ENCODE assay signal across 9 mouse cellular contexts in genomic region chr1:78846471-78846870, GRCm38 (mm10). TPM values are rescaled to one million over a fixed set of nuclear protein-coding genes. Genes with fewer than 3 reads are reported as not detected.
A peak's percentile ranks its signal among the peaks of the same experiment; 100 is the strongest.
DNase-seq lines count a peak whose midpoint lies in the region; ATAC-seq and TF ChIP-seq lines count a peak whose summit lies in the region.
"Had no signal": no experiment of that assay in that cellular context is flagged by ENCODE, and none has a peak within 500 bp of the region (broad histone marks: within the 10 kb centered on the region; RNA-seq: fewer than 3 reads in every experiment).

No protein-coding gene starts in this region.

- TF ChIP-seq POLR2A in cortical plate, adult 2 months (IDR thresholded peaks at IDR 0.05; ENCODE audit: extremely low read depth, insufficient read depth, low read length) = no peak

- H3K4me1 ChIP-seq in cortical plate, adult 2 months (ENCODE audit: control insufficient read depth, insufficient read depth, low read length) = no peaks in the 10 kb centered on the region
- no peaks in the 10 kb centered on the region for H3K4me1 ChIP-seq in liver, embryonic 14.5 days (replicated peaks; ENCODE audit: control insufficient read depth in 2 of 2, insufficient read depth in 2 of 2, low read length in 1 of 2)

- peak; percentile 22; the same call in 1 of the 2 replicates for TF ChIP-seq CTCF in cortical plate, adult 2 months (IDR thresholded peaks at IDR 0.05; ENCODE audit: extremely low read depth, insufficient read depth, low read length)
- TF ChIP-seq CTCF in liver, embryonic 14.5 days (IDR thresholded peaks at IDR 0.05; ENCODE audit: low read depth) = peak; percentile 18; the same call in 1 of the 2 replicates

- H3K9ac ChIP-seq in liver, embryonic 14.5 days (replicated peaks) = no peak overlapping the region

- ATAC-seq in liver, embryonic 14.5 days (ENCODE audit: insufficient read depth) = no peak

- H3K27me3 ChIP-seq in liver, embryonic 14.5 days (ENCODE audit: control insufficient read depth, insufficient read depth, low read length) = no peaks in the 10 kb centered on the region

- DNase-seq in embryo, embryonic 10 days (ENCODE audit: low spot score) = peak; percentile 29
- DNase-seq in embryo, embryonic 9.5 days (ENCODE audit: extremely low spot score) = no peak
- peak; percentile 17 for DNase-seq in ovary, adult 18-20 months (ENCODE audit: low spot score)
- no peak for DNase-seq in ovary, postnatal 10 days (ENCODE audit: low spot score)
- no peak for DNase-seq in liver, embryonic 14.5 days (ENCODE audit: low read depth in 3 of 3, low spot score in 3 of 3)
- DNase-seq in urinary bladder, postnatal 10 days (ENCODE audit: low spot score) = no peak
- DNase-seq in urinary bladder, postnatal 4 days (ENCODE audit: low spot score in 2 of 2) = no peak

- no peak overlapping the region for H3K4me2 ChIP-seq in liver, embryonic 14.5 days (ENCODE audit: low read depth)

- H3K4me3 ChIP-seq in cortical plate, adult 2 months (ENCODE audit: insufficient read depth, low read length) = no peak overlapping the region
- H3K4me3 ChIP-seq in liver, embryonic 14.5 days (ENCODE audit: insufficient read depth in 1 of 2, low read depth in 2 of 2, low read length in 2 of 2) = no peak overlapping the region
- H3K4me3 ChIP-seq: myocyte had no signal

- no peaks in the 10 kb centered on the region for H3K36me3 ChIP-seq in liver, embryonic 14.5 days (replicated peaks; ENCODE audit: control insufficient read depth, insufficient read depth, low read depth)

- H3K27ac ChIP-seq in cortical plate, adult 2 months (ENCODE audit: insufficient read depth, low read length) = no peak overlapping the region
- H3K27ac ChIP-seq in liver, embryonic 14.5 days = no peak overlapping the region

- 37% methylated on average over 2 of the region's 2 CpGs for WGBS in liver, embryonic 14.5 days (ENCODE audit: insufficient replicate concordance)

- H3K9me3 ChIP-seq in liver, embryonic 14.5 days (ENCODE audit: control insufficient read depth, low read length) = no peaks in the 10 kb centered on the region

- no peak for TF ChIP-seq EP300 in liver, embryonic 14.5 days (IDR thresholded peaks at IDR 0.05; ENCODE audit: low read depth)

RNA-seq across cellular contexts. Expression of gene Kcne4, which starts 29.9 kb away (rescaled TPM):
- 0.72 and 0.84 TPM in 2 replicates for polyA plus RNA-seq in cortical plate, adult 2 months (2012; rRNA removed)
- 0.02 and 0.06 TPM in 2 replicates for polyA plus RNA-seq in liver, embryonic 14.5 days (2012; rRNA removed)
- polyA plus RNA-seq in liver, embryonic 14.5 days (2014; fragmentation: Nextera tagmentation; extraction: Ambion mirVana) = 0.06 and 0.13 TPM in 2 replicates

Comparison
In these comparisons a context has a peak if more than half of its experiments do, and no peak if none do; other contexts are left out.
1. DNase-seq: peak in embryo, embryonic 10 days (single experiment) and ovary, adult 18-20 months (single experiment); none in embryo, embryonic 9.5 days (single experiment), ovary, postnatal 10 days (single experiment), liver, embryonic 14.5 days (0 of 3), urinary bladder, postnatal 10 days (single experiment) and urinary bladder, postnatal 4 days (0 of 2).